Mouse (Mus musculus): Measurements from ENCODE around the gene Arpc3. TPM values are rescaled to one million over a fixed set of nuclear protein-coding genes. Genes with fewer than 3 reads are reported as not detected.

The Arpc3 gene
- polyA plus RNA-seq, 1 experiment from 2014 or later = 118 TPM

- no peak overlapping the region for H3K4me2 ChIP-seq (ENCODE audit: low read depth, low read length)
- H3K27me3 ChIP-seq (ENCODE audit: control insufficient read depth, insufficient read depth, low read length) = no peaks in the 10 kb centered on the region
- 91% methylated on average over 12 of the region's 12 CpGs for WGBS
- H3K9me3 ChIP-seq (replicated peaks; ENCODE audit: control insufficient read depth, low read length) = peaks cover 5% of the 10 kb centered on the region; the same call in 1 of the 2 replicates
- H3K9ac ChIP-seq (ENCODE audit: low read length) = no peak overlapping the region
- no peak overlapping the region for H3K4me3 ChIP-seq (ENCODE audit: low read length)
- H3K27ac ChIP-seq (ENCODE audit: low read length) = peak overlapping the region; percentile 50; the same call in 1 of the 2 replicates
- H3K36me3 ChIP-seq (ENCODE audit: control insufficient read depth, insufficient read depth) = peaks cover 88% of the 10 kb centered on the region
- peaks cover 5% of the 10 kb centered on the region for H3K4me1 ChIP-seq (ENCODE audit: control insufficient read depth, insufficient read depth, low read length)
- ATAC-seq (replicated peaks; ENCODE audit: extremely low read depth, insufficient read depth, low FRiP score) = no peak
Observed at GRCm38 (mm10) chr5:122440095-122440630, 48.5 kb downstream of the Arpc3 start.

- Histone ChIP-seq H3K27ac (ENCODE audit: low read length) (no peak overlapping the region), H3K36me3 (ENCODE audit: control insufficient read depth, insufficient read depth) (peaks cover 61% of the 10 kb centered on the region)
- 92% methylated on average over 10 of the region's 10 CpGs for WGBS
Observed at GRCm38 (mm10) chr5:122444492-122444891, 52.8 kb downstream of the Arpc3 start.

GRCm38 (mm10) chr5:122445051-122445610, 53.5 kb downstream of the Arpc3 start:
- Histone ChIP-seq H3K27ac (ENCODE audit: low read length) (no peak overlapping the region), H3K4me1 (ENCODE audit: control insufficient read depth, insufficient read depth, low read length) (no peaks in the 10 kb centered on the region), H3K9ac (ENCODE audit: low read length) (no peak overlapping the region), H3K36me3 (ENCODE audit: control insufficient read depth, insufficient read depth) (peaks cover 55% of the 10 kb centered on the region), H3K4me3 (ENCODE audit: low read length) (no peak overlapping the region), H3K9me3 (replicated peaks; ENCODE audit: control insufficient read depth, low read length) (no peaks in the 10 kb centered on the region), H3K4me2 (ENCODE audit: low read depth, low read length) (no peak overlapping the region), H3K27me3 (ENCODE audit: control insufficient read depth, insufficient read depth, low read length) (no peaks in the 10 kb centered on the region)
- 85% methylated on average over 11 of the region's 11 CpGs for WGBS
- ATAC-seq (replicated peaks; ENCODE audit: extremely low read depth, insufficient read depth, low FRiP score) = no peak

More at GRCm38 (mm10) chr5:122444492-122444891, 52.8 kb downstream of the Arpc3 start:
- Histone ChIP-seq H3K27me3 (ENCODE audit: control insufficient read depth, insufficient read depth, low read length) (no peaks in the 10 kb centered on the region), H3K4me3 (ENCODE audit: low read length) (no peak overlapping the region), H3K4me1 (ENCODE audit: control insufficient read depth, insufficient read depth, low read length) (no peaks in the 10 kb centered on the region), H3K9ac (ENCODE audit: low read length) (no peak overlapping the region), H3K4me2 (ENCODE audit: low read depth, low read length) (no peak overlapping the region), H3K9me3 (replicated peaks; ENCODE audit: control insufficient read depth, low read length) (no peaks in the 10 kb centered on the region)
- ATAC-seq (replicated peaks; ENCODE audit: extremely low read depth, insufficient read depth, low FRiP score) = no peak

- ATAC-seq (replicated peaks; ENCODE audit: extremely low read depth, insufficient read depth, low FRiP score) = no peak
- no peak overlapping the region for H3K9ac ChIP-seq (ENCODE audit: low read length)
- no peaks in the 10 kb centered on the region for H3K27me3 ChIP-seq (ENCODE audit: control insufficient read depth, insufficient read depth, low read length)
- WGBS = 84% methylated on average over 8 of the region's 8 CpGs
- no peak overlapping the region for H3K27ac ChIP-seq (ENCODE audit: low read length)
- no peak overlapping the region for H3K4me3 ChIP-seq (ENCODE audit: low read length)
- no peaks in the 10 kb centered on the region; the same call in 1 of the 2 replicates for H3K4me1 ChIP-seq (ENCODE audit: control insufficient read depth, insufficient read depth, low read length)
- no peaks in the 10 kb centered on the region for H3K9me3 ChIP-seq (replicated peaks; ENCODE audit: control insufficient read depth, low read length)
- H3K36me3 ChIP-seq (ENCODE audit: control insufficient read depth, insufficient read depth) = peaks cover 33% of the 10 kb centered on the region
- no peak overlapping the region for H3K4me2 ChIP-seq (ENCODE audit: low read depth, low read length)
Observed at GRCm38 (mm10) chr5:122447857-122448256, 56.2 kb downstream of the Arpc3 start.

GRCm38 (mm10) chr5:122448869-122449268, 57.2 kb downstream of the Arpc3 start:
- ATAC-seq (replicated peaks; ENCODE audit: extremely low read depth, insufficient read depth, low FRiP score) = no peak
- Histone ChIP-seq H3K27me3 (ENCODE audit: control insufficient read depth, insufficient read depth, low read length) (no peaks in the 10 kb centered on the region), H3K36me3 (ENCODE audit: control insufficient read depth, insufficient read depth) (peaks cover 34% of the 10 kb centered on the region), H3K4me2 (ENCODE audit: low read depth, low read length) (no peak overlapping the region), H3K9me3 (replicated peaks; ENCODE audit: control insufficient read depth, low read length) (no peaks in the 10 kb centered on the region), H3K4me3 (ENCODE audit: low read length) (no peak overlapping the region), H3K27ac (ENCODE audit: low read length) (no peak overlapping the region), H3K4me1 (ENCODE audit: control insufficient read depth, insufficient read depth, low read length) (no peaks in the 10 kb centered on the region; the same call in 1 of the 2 replicates), H3K9ac (ENCODE audit: low read length) (no peak overlapping the region)
- whole genome bisulfite sequencing = 74% methylated on average over 5 of the region's 5 CpGs

- 60% methylated on average over 7 of the region's 7 CpGs for WGBS
- no peaks in the 10 kb centered on the region for H3K27me3 ChIP-seq (ENCODE audit: control insufficient read depth, insufficient read depth, low read length)
- peaks cover 35% of the 10 kb centered on the region for H3K36me3 ChIP-seq (ENCODE audit: control insufficient read depth, insufficient read depth)
- peaks cover 4% of the 10 kb centered on the region; the same call in 1 of the 2 replicates for H3K4me1 ChIP-seq (ENCODE audit: control insufficient read depth, insufficient read depth, low read length)
- no peak overlapping the region for H3K4me2 ChIP-seq (ENCODE audit: low read depth, low read length)
- H3K27ac ChIP-seq (ENCODE audit: low read length) = no peak overlapping the region
- no peak overlapping the region for H3K9ac ChIP-seq (ENCODE audit: low read length)
- no peak for ATAC-seq (replicated peaks; ENCODE audit: extremely low read depth, insufficient read depth, low FRiP score)
- H3K4me3 ChIP-seq (ENCODE audit: low read length) = no peak overlapping the region
- H3K9me3 ChIP-seq (replicated peaks; ENCODE audit: control insufficient read depth, low read length) = no peaks in the 10 kb centered on the region
Observed at GRCm38 (mm10) chr5:122449946-122450345, 58.3 kb downstream of the Arpc3 start.

GRCm38 (mm10) chr5:122450913-122451317, 59.2 kb downstream of the Arpc3 start:
- H3K27ac ChIP-seq (ENCODE audit: low read length) = peak overlapping the region; percentile 66
- H3K36me3 ChIP-seq (ENCODE audit: control insufficient read depth, insufficient read depth) = peaks cover 40% of the 10 kb centered on the region
- H3K27me3 ChIP-seq (ENCODE audit: control insufficient read depth, insufficient read depth, low read length) = no peaks in the 10 kb centered on the region
- peaks cover 4% of the 10 kb centered on the region; the same call in 1 of the 2 replicates for H3K4me1 ChIP-seq (ENCODE audit: control insufficient read depth, insufficient read depth, low read length)
- ATAC-seq (replicated peaks; ENCODE audit: extremely low read depth, insufficient read depth, low FRiP score) = no peak
- no peak overlapping the region for H3K4me3 ChIP-seq (ENCODE audit: low read length)
- 37% methylated on average over 5 of the region's 5 CpGs for WGBS
- no peak overlapping the region for H3K4me2 ChIP-seq (ENCODE audit: low read depth, low read length)
- H3K9ac ChIP-seq (ENCODE audit: low read length) = no peak overlapping the region
- H3K9me3 ChIP-seq (replicated peaks; ENCODE audit: control insufficient read depth, low read length) = no peaks in the 10 kb centered on the region

GRCm38 (mm10) chr5:122451324-122451723, 59.6 kb downstream of the Arpc3 start:
- H3K4me3 ChIP-seq (ENCODE audit: low read length) = no peak overlapping the region
- H3K4me1 ChIP-seq (ENCODE audit: control insufficient read depth, insufficient read depth, low read length) = peaks cover 4% of the 10 kb centered on the region; the same call in 1 of the 2 replicates
- H3K9me3 ChIP-seq (replicated peaks; ENCODE audit: control insufficient read depth, low read length) = no peaks in the 10 kb centered on the region
- peaks cover 38% of the 10 kb centered on the region for H3K36me3 ChIP-seq (ENCODE audit: control insufficient read depth, insufficient read depth)
- ATAC-seq (replicated peaks; ENCODE audit: extremely low read depth, insufficient read depth, low FRiP score) = no peak
- no peak overlapping the region for H3K4me2 ChIP-seq (ENCODE audit: low read depth, low read length)
- H3K27ac ChIP-seq (ENCODE audit: low read length) = peak overlapping the region; percentile 66
- H3K27me3 ChIP-seq (ENCODE audit: control insufficient read depth, insufficient read depth, low read length) = no peaks in the 10 kb centered on the region
- WGBS = 69% methylated on average over 5 of the region's 5 CpGs
- no peak overlapping the region for H3K9ac ChIP-seq (ENCODE audit: low read length)

GRCm38 (mm10) chr5:122452194-122452593, 60.5 kb downstream of the Arpc3 start:
- peaks cover 43% of the 10 kb centered on the region for H3K36me3 ChIP-seq (ENCODE audit: control insufficient read depth, insufficient read depth)
- H3K9me3 ChIP-seq (replicated peaks; ENCODE audit: control insufficient read depth, low read length) = no peaks in the 10 kb centered on the region

More at GRCm38 (mm10) chr5:122452194-122452593, 60.5 kb downstream of the Arpc3 start:
- H3K4me3 ChIP-seq (ENCODE audit: low read length) = no peak overlapping the region
- no peak for ATAC-seq (replicated peaks; ENCODE audit: extremely low read depth, insufficient read depth, low FRiP score)
- H3K4me2 ChIP-seq (ENCODE audit: low read depth, low read length) = no peak overlapping the region
- H3K27me3 ChIP-seq (ENCODE audit: control insufficient read depth, insufficient read depth, low read length) = no peaks in the 10 kb centered on the region
- H3K27ac ChIP-seq (ENCODE audit: low read length) = peak overlapping the region; percentile 66
- no peak overlapping the region for H3K9ac ChIP-seq (ENCODE audit: low read length)
- H3K4me1 ChIP-seq (ENCODE audit: control insufficient read depth, insufficient read depth, low read length) = peaks cover 4% of the 10 kb centered on the region; the same call in 1 of the 2 replicates
- WGBS = 70% methylated on average over 7 of the region's 7 CpGs
